Mouse (Mus musculus): ENCODE results near the gene Lhfpl2.

DNA sequence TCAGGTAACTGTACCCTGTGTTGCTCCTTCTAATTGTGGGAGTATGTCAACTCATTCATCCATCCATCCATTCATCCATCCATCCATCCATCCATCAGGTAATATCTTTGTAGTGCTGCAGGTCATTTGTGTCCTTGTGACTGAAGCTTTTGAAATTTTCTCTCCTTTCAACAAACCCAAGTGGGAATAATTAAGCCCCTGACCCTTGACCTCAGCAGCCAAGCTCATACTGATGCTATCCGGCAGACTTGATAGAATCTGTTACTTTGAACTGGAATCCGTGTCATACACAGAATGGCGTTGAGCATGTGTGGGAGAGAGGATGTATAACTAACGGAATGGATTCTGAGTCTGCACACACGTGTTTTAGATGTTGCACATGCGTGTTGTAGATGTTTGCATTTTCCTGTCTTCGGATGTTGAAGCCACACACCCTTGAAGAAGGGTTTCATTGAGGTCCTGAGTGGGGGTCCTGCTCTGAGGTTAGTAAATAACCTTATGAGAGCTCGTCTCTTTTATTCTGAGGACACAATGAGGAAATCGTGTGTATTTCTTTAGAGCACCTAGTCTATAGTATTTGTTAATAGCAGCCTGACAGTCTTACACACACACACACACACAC lies 3.8 kb downstream of the Lhfpl2 start:
- TF ChIP-seq CTCF (IDR thresholded peaks at IDR 0.05; ENCODE audit: low read depth) (no peak), EP300 (IDR thresholded peaks at IDR 0.05; ENCODE audit: low read depth) (no peak)
